Mouse (Mus musculus): ENCODE results near the gene Rps6kb2. TPM values are rescaled to one million over a fixed set of nuclear protein-coding genes. Genes with fewer than 3 reads are reported as not detected.

The Rps6kb2 gene
- total and polyA plus RNA-seq, 2 experiments from 2014 or later = 24.7 to 56.5 TPM

- Histone ChIP-seq H3K36me3 (ENCODE audit: insufficient read depth, low read length) (peaks cover 26% of the 10 kb centered on the region), H3K4me3 (ENCODE audit: low read length) (no peak overlapping the region), H3K4me1 (ENCODE audit: insufficient read depth, low read length) (no peaks in the 10 kb centered on the region), H3K9ac (replicated peaks; ENCODE audit: low read length) (no peak overlapping the region), H3K4me2 (ENCODE audit: low read depth, low read length) (no peak overlapping the region), H3K9me3 (ENCODE audit: low read length) (no peaks in the 10 kb centered on the region), H3K27me3 (ENCODE audit: insufficient read depth, low read length) (no peaks in the 10 kb centered on the region), H3K27ac (no peak overlapping the region)
- DNase-seq (ENCODE audit: low spot score) (no peak), ATAC-seq (no peak)
- 90% methylated on average over 4 of the region's 4 CpGs for WGBS
- TF ChIP-seq CTCF (IDR thresholded peaks at IDR 0.05; ENCODE audit: low read depth) = no peak
Measured at GRCm38 (mm10) chr19:4134354-4134753, 28.8 kb downstream of the Rps6kb2 start.

- Histone ChIP-seq H3K4me3 (ENCODE audit: low read length) (no peak overlapping the region), H3K27ac (no peak overlapping the region), H3K36me3 (ENCODE audit: insufficient read depth, low read length) (peaks cover 34% of the 10 kb centered on the region), H3K4me1 (ENCODE audit: insufficient read depth, low read length) (peaks cover 4% of the 10 kb centered on the region; the same call in 1 of the 2 replicates), H3K27me3 (ENCODE audit: insufficient read depth, low read length) (no peaks in the 10 kb centered on the region), H3K4me2 (ENCODE audit: low read depth, low read length) (no peak overlapping the region), H3K9ac (replicated peaks; ENCODE audit: low read length) (no peak overlapping the region), H3K9me3 (ENCODE audit: low read length) (no peaks in the 10 kb centered on the region)
- ATAC-seq (no peak), DNase-seq (ENCODE audit: low spot score) (no peak)
- WGBS = 82% methylated on average over 2 of the region's 2 CpGs
- TF ChIP-seq CTCF (IDR thresholded peaks at IDR 0.05; ENCODE audit: low read depth) = no peak; the same call in 1 of the 2 replicates
Measured at GRCm38 (mm10) chr19:4131768-4132167, 31.4 kb downstream of the Rps6kb2 start.

- ATAC-seq (no peak), DNase-seq (ENCODE audit: low spot score) (no peak)
- Histone ChIP-seq H3K4me1 (ENCODE audit: insufficient read depth, low read length) (peaks cover 7% of the 10 kb centered on the region; the same call in 1 of the 2 replicates), H3K36me3 (ENCODE audit: insufficient read depth, low read length) (peaks cover 34% of the 10 kb centered on the region), H3K9ac (replicated peaks; ENCODE audit: low read length) (no peak overlapping the region), H3K4me3 (ENCODE audit: low read length) (no peak overlapping the region), H3K9me3 (ENCODE audit: low read length) (no peaks in the 10 kb centered on the region), H3K27ac (no peak overlapping the region), H3K27me3 (ENCODE audit: insufficient read depth, low read length) (no peaks in the 10 kb centered on the region), H3K4me2 (ENCODE audit: low read depth, low read length) (no peak overlapping the region)
- TF ChIP-seq CTCF (IDR thresholded peaks at IDR 0.05; ENCODE audit: low read depth) = no peak
- WGBS = 89% methylated on average over 5 of the region's 5 CpGs
Measured at GRCm38 (mm10) chr19:4131075-4131474, 32.1 kb downstream of the Rps6kb2 start.

GRCm38 (mm10) chr19:4130106-4130505 lies 33.0 kb downstream of the Rps6kb2 start:
- no peak for TF ChIP-seq CTCF (IDR thresholded peaks at IDR 0.05; ENCODE audit: low read depth)
- no peak overlapping the region for H3K4me3 ChIP-seq (ENCODE audit: low read length)
- no peak overlapping the region for H3K27ac ChIP-seq
- peaks cover 7% of the 10 kb centered on the region; the same call in 1 of the 2 replicates for H3K4me1 ChIP-seq (ENCODE audit: insufficient read depth, low read length)
- H3K9ac ChIP-seq (replicated peaks; ENCODE audit: low read length) = no peak overlapping the region
- no peaks in the 10 kb centered on the region for H3K27me3 ChIP-seq (ENCODE audit: insufficient read depth, low read length)
- peaks cover 34% of the 10 kb centered on the region for H3K36me3 ChIP-seq (ENCODE audit: insufficient read depth, low read length)
- H3K9me3 ChIP-seq (ENCODE audit: low read length) = no peaks in the 10 kb centered on the region
- whole genome bisulfite sequencing = 86% methylated on average over 4 of the region's 4 CpGs
- DNase-seq (ENCODE audit: low spot score) (no peak), ATAC-seq (no peak)
- H3K4me2 ChIP-seq (ENCODE audit: low read depth, low read length) = no peak overlapping the region

- Histone ChIP-seq H3K4me2 (ENCODE audit: low read depth, low read length) (no peak overlapping the region), H3K27me3 (ENCODE audit: insufficient read depth, low read length) (no peaks in the 10 kb centered on the region), H3K36me3 (ENCODE audit: insufficient read depth, low read length) (peaks cover 34% of the 10 kb centered on the region), H3K4me3 (ENCODE audit: low read length) (no peak overlapping the region), H3K27ac (no peak overlapping the region), H3K4me1 (ENCODE audit: insufficient read depth, low read length) (peaks cover 7% of the 10 kb centered on the region; the same call in 1 of the 2 replicates), H3K9me3 (ENCODE audit: low read length) (no peaks in the 10 kb centered on the region), H3K9ac (replicated peaks; ENCODE audit: low read length) (no peak overlapping the region)
- DNase-seq (ENCODE audit: low spot score) = no peak
- WGBS = 90% methylated on average over 7 of the region's 7 CpGs
- no peak for ATAC-seq
- TF ChIP-seq CTCF (IDR thresholded peaks at IDR 0.05; ENCODE audit: low read depth) = no peak
Measured at GRCm38 (mm10) chr19:4129462-4129861, 33.7 kb downstream of the Rps6kb2 start.

DNA sequence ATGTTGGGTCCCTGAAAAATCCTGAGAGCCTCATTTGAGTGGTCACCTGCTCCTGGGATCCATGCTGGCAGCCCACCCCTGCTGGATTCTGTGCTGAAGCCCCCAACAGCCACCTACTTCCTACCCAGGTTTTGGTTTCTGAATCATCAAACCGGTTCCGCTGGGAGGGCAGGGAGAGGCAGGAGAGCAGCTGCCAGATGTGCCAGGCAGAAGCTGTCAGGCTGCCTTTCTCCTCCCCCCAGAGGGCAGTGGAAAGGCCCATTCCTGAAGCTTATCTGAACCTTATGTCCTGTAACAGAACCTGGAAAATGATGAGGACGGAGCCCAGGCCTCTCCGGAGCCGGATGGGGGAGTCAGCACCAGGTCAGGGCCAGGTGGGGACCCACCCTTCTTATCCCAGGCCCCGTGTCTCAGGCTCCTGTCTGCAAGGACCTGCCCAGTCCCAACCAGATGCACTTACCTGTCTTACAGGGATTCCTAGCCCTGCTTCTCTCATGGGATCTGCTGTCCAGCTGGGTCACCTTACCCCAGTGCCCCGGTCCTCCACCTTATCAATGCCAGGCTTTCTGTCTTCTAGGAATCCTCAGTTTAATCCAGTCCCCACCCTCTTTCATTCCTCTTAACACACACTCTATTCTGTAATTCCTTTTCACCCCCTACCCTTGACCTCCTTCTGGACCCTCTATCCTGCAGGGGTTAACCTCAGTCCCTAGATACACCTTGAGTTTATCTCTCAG lies 36.2 kb downstream of the Rps6kb2 start:
- no peak for DNase-seq (ENCODE audit: low spot score)
- Histone ChIP-seq H3K9ac (replicated peaks; ENCODE audit: low read length) (peak overlapping the region; percentile 92), H3K4me2 (ENCODE audit: low read depth, low read length) (peak overlapping the region; percentile 70), H3K4me1 (ENCODE audit: insufficient read depth, low read length) (peaks cover 7% of the 10 kb centered on the region; the same call in 1 of the 2 replicates), H3K4me3 (ENCODE audit: low read length) (peak overlapping the region; percentile 84), H3K9me3 (ENCODE audit: low read length) (no peaks in the 10 kb centered on the region), H3K27me3 (ENCODE audit: insufficient read depth, low read length) (no peaks in the 10 kb centered on the region), H3K36me3 (ENCODE audit: insufficient read depth, low read length) (peaks cover 23% of the 10 kb centered on the region), H3K27ac (peak overlapping the region; percentile 86; the same call in 1 of the 2 replicates)
- no peak for ATAC-seq
- whole genome bisulfite sequencing = 56% methylated on average over 7 of the region's 7 CpGs
- TF ChIP-seq CTCF (IDR thresholded peaks at IDR 0.05; ENCODE audit: low read depth) = no peak
